Mouse (Mus musculus): ENCODE measurements around the gene Pmm1. TPM values are rescaled to one million over a fixed set of nuclear protein-coding genes. Genes with fewer than 3 reads are reported as not detected.

Pmm1 gene
- total and polyA plus RNA-seq, 3 experiments, result 51.8 to 140 (median 128) TPM

- H3K9ac ChIP-seq (ENCODE audit: insufficient read depth, low read depth), result no peak overlapping the region
- peaks cover 13 to 21% of the 10 kb centered on the region in 2 experiments for H3K4me1 ChIP-seq (ENCODE audit: control insufficient read depth in 1 of 2, insufficient read depth in 2 of 2)
- H3K79me2 ChIP-seq (replicated peaks; ENCODE audit: control insufficient read depth, extremely low read depth, insufficient read depth, poor library complexity, severe bottlenecking), result no peaks in the 10 kb centered on the region
- dilution Hi-C loops (cut with MboI; ENCODE audit: extremely low pct_ligation_motif_present, extremely low pct_unique_long_range_greater_than_20kb, low sequenced_read_pairs), result no loop called here
- H3K4me3 ChIP-seq (replicated peaks in 1 of 3; ENCODE audit: low read depth in 2 of 3, low read length in 2 of 3, poor library complexity in 1 of 3), result no peak overlapping the region
- TF ChIP-seq MYC (IDR thresholded peaks at IDR 0.05; ENCODE audit: low read depth, low read length) (no peak), MAFK (IDR thresholded peaks at IDR 0.05; ENCODE audit: insufficient replicate concordance, low read length) (no peak), MXI1 (IDR thresholded peaks at IDR 0.05; ENCODE audit: low read depth, low read length) (no peak), JUND (conservative IDR thresholded peaks at IDR 0.05; ENCODE audit: low read depth, low read length) (no peak), CHD2 (IDR thresholded peaks at IDR 0.05; ENCODE audit: low read length) (no peak), IRF4 (IDR thresholded peaks at IDR 0.05; ENCODE audit: low read depth, low read length) (no peak), UBTF (IDR thresholded peaks at IDR 0.05; ENCODE audit: low read depth, low read length) (no peak), BHLHE40 (IDR thresholded peaks at IDR 0.05; ENCODE audit: low read depth, low read length) (no peak), POLR2A (IDR thresholded peaks at IDR 0.05; ENCODE audit: low read depth, low read length) (no peak), MAX (IDR thresholded peaks at IDR 0.05; ENCODE audit: low read length) (no peak), JUN (IDR thresholded peaks at IDR 0.05; ENCODE audit: insufficient read depth, low read depth, low read length) (no peak), ETS1 (conservative IDR thresholded peaks at IDR 0.05; ENCODE audit: low read depth, low read length) (no peak), ZNF384 (IDR thresholded peaks at IDR 0.05; ENCODE audit: low read depth, low read length) (no peak), MAZ (IDR thresholded peaks at IDR 0.05; ENCODE audit: low read depth, low read length) (no peak), KAT2A (IDR thresholded peaks at IDR 0.05; ENCODE audit: insufficient replicate concordance, low read length) (no peak), CTCF (conservative IDR thresholded peaks at IDR 0.05 in 1 of 2, IDR thresholded peaks at IDR 0.05 in 1 of 2; ENCODE audit: low read depth in 2 of 2, low read length in 2 of 2) (no peak), GABPA (IDR thresholded peaks at IDR 0.05; ENCODE audit: insufficient replicate concordance, low read depth, low read length) (no peak), USF1 (IDR thresholded peaks at IDR 0.05; ENCODE audit: low read depth, low read length) (no peak), TBP (conservative IDR thresholded peaks at IDR 0.05; ENCODE audit: low read depth, low read length) (no peak), ZKSCAN1 (IDR thresholded peaks at IDR 0.05; ENCODE audit: borderline replicate concordance, low read depth, low read length) (no peak)
- H3K27ac ChIP-seq (ENCODE audit: insufficient read depth, low read depth), result no peak overlapping the region
- H3K9me3 ChIP-seq (replicated peaks; ENCODE audit: low read length), result peaks cover 5% of the 10 kb centered on the region
- H3K4me2 ChIP-seq (ENCODE audit: insufficient read depth, low read depth, poor library complexity, severe bottlenecking), result no peak overlapping the region
- DNase-seq (ENCODE audit: extremely low read depth), result no peak
- H3K27me3 ChIP-seq (replicated peaks), result no peaks in the 10 kb centered on the region
- peaks cover 42 to 58% of the 10 kb centered on the region in 2 experiments for H3K36me3 ChIP-seq (replicated peaks in 1 of 2; ENCODE audit: control insufficient read depth in 1 of 2, insufficient read depth in 1 of 2, low read length in 1 of 2)
- in situ Hi-C loops (cut with MboI; ENCODE audit: low pct_ligation_motif_present, low pct_unique_long_range_greater_than_20kb, low sequenced_read_pairs), result loop anchor here (5.0 kb wide), 1 partner anchor 48 kb away; no protein-coding TSS in a partner anchor
Observed at GRCm38 (mm10) chr15:81949476-81950131, 11.1 kb downstream of the Pmm1 start.

- in situ Hi-C loops (cut with MboI; ENCODE audit: low pct_ligation_motif_present, low pct_unique_long_range_greater_than_20kb, low sequenced_read_pairs), result no loop called here
- TF ChIP-seq NRF1 (IDR thresholded peaks at IDR 0.05; ENCODE audit: low read depth, low read length) (no peak), ETS1 (conservative IDR thresholded peaks at IDR 0.05; ENCODE audit: low read depth, low read length) (no peak), TBP (conservative IDR thresholded peaks at IDR 0.05; ENCODE audit: low read depth, low read length) (no peak), NELFE (IDR thresholded peaks at IDR 0.05; ENCODE audit: low read depth, low read length) (no peak), ELF1 (IDR thresholded peaks at IDR 0.05; ENCODE audit: low read depth, low read length) (no peak), E2F4 (IDR thresholded peaks at IDR 0.05; ENCODE audit: insufficient replicate concordance, low read depth, low read length) (no peak), RCOR1 (conservative IDR thresholded peaks at IDR 0.05; ENCODE audit: low read depth, low read length) (no peak)
Observed at GRCm38 (mm10) chr15:81949076-81949475, 11.7 kb downstream of the Pmm1 start.

More at GRCm38 (mm10) chr15:81949076-81949475, 11.7 kb downstream of the Pmm1 start:
- Histone ChIP-seq H3K4me2 (ENCODE audit: insufficient read depth, low read depth, poor library complexity, severe bottlenecking) (no peak overlapping the region), H3K27ac (ENCODE audit: insufficient read depth, low read depth) (no peak overlapping the region), H3K79me2 (replicated peaks; ENCODE audit: control insufficient read depth, extremely low read depth, insufficient read depth, poor library complexity, severe bottlenecking) (no peaks in the 10 kb centered on the region), H3K9me3 (replicated peaks; ENCODE audit: low read length) (peaks cover 5% of the 10 kb centered on the region), H3K9ac (ENCODE audit: insufficient read depth, low read depth) (no peak overlapping the region), H3K4me1 (ENCODE audit: control insufficient read depth in 1 of 2, insufficient read depth in 2 of 2) (peaks cover 13 to 21% of the 10 kb centered on the region in 2 experiments), H3K27me3 (replicated peaks) (no peaks in the 10 kb centered on the region), H3K4me3 (replicated peaks in 1 of 3; ENCODE audit: low read depth in 2 of 3, low read length in 2 of 3, poor library complexity in 1 of 3) (no peak overlapping the region), H3K36me3 (replicated peaks in 1 of 2; ENCODE audit: control insufficient read depth in 1 of 2, insufficient read depth in 1 of 2, low read length in 1 of 2) (peaks cover 36 to 52% of the 10 kb centered on the region in 2 experiments)
- dilution Hi-C loops (cut with MboI; ENCODE audit: extremely low pct_ligation_motif_present, extremely low pct_unique_long_range_greater_than_20kb, low sequenced_read_pairs), result no loop called here
- DNase-seq (ENCODE audit: extremely low read depth), result no peak
